Mouse (Mus musculus): ENCODE results near the gene Slc18b1. TPM values are rescaled to one million over a fixed set of nuclear protein-coding genes. Genes with fewer than 3 reads are reported as not detected.
A peak's percentile ranks its signal among the peaks of the same experiment; 100 is the strongest.

Slc18b1 gene
- polyA plus RNA-seq, 1 experiment from 2014 or later: 1.5 TPM

GRCm38 (mm10) chr10:23802911-23803310 is 6.1 kb downstream of the Slc18b1 start:
- Histone ChIP-seq H3K9me3 (ENCODE audit: low read length) (no peaks in the 10 kb centered on the region), H3K9ac (replicated peaks) (no peak overlapping the region), H3K4me1 (ENCODE audit: insufficient read depth) (0 out of 2 replicates have a peak, but pooled peaks cover 2% of the 10 kb centered on the region), H3K4me2 (ENCODE audit: low read depth, low read length) (no peak overlapping the region), H3K27me3 (ENCODE audit: insufficient read depth, low read length) (no peaks in the 10 kb centered on the region), H3K27ac (ENCODE audit: low read depth) (no peak overlapping the region), H3K36me3 (replicated peaks; ENCODE audit: insufficient read depth, low read length) (0 out of 2 replicates have a peak, but pooled peaks cover 2% of the 10 kb centered on the region), H3K4me3 (ENCODE audit: low read depth, low read length) (no peak overlapping the region)
- 32% methylated on average over 3 of the region's 3 CpGs for WGBS (ENCODE audit: insufficient replicate concordance)
- TF ChIP-seq CTCF (IDR thresholded peaks at IDR 0.05; ENCODE audit: low read depth) (no peak), EP300 (IDR thresholded peaks at IDR 0.05; ENCODE audit: low read depth) (no peak)
- ATAC-seq (no peak), DNase-seq (no peak)

GRCm38 (mm10) chr10:23804665-23805064 is 7.9 kb downstream of the Slc18b1 start:
- no peaks in the 10 kb centered on the region for H3K27me3 ChIP-seq (ENCODE audit: insufficient read depth, low read length)
- H3K4me2 ChIP-seq (ENCODE audit: low read depth, low read length): no peak overlapping the region
- H3K9ac ChIP-seq (replicated peaks): no peak overlapping the region
- ATAC-seq: no peak
- 0 out of 2 replicates have a peak, but pooled peaks cover 2% of the 10 kb centered on the region for H3K36me3 ChIP-seq (replicated peaks; ENCODE audit: insufficient read depth, low read length)
- no peak for TF ChIP-seq EP300 (IDR thresholded peaks at IDR 0.05; ENCODE audit: low read depth)
- TF ChIP-seq CTCF (IDR thresholded peaks at IDR 0.05; ENCODE audit: low read depth): no peak
- no peak overlapping the region for H3K27ac ChIP-seq (ENCODE audit: low read depth)
- H3K4me1 ChIP-seq (ENCODE audit: insufficient read depth): 0 out of 2 replicates have a peak, but pooled peaks cover 2% of the 10 kb centered on the region
- WGBS (ENCODE audit: insufficient replicate concordance): 85% methylated on average over 3 of the region's 3 CpGs
- H3K9me3 ChIP-seq (ENCODE audit: low read length): no peaks in the 10 kb centered on the region
- DNase-seq: no peak
- no peak overlapping the region for H3K4me3 ChIP-seq (ENCODE audit: low read depth, low read length)

GRCm38 (mm10) chr10:23806201-23806600 is 9.4 kb downstream of the Slc18b1 start:
- WGBS (ENCODE audit: insufficient replicate concordance): 65% methylated on average over 4 of the region's 4 CpGs
- H3K9me3 ChIP-seq (ENCODE audit: low read length): no peaks in the 10 kb centered on the region
- H3K4me2 ChIP-seq (ENCODE audit: low read depth, low read length): no peak overlapping the region
- no peak overlapping the region for H3K4me3 ChIP-seq (ENCODE audit: low read depth, low read length)
- TF ChIP-seq CTCF (IDR thresholded peaks at IDR 0.05; ENCODE audit: low read depth) (no peak), EP300 (IDR thresholded peaks at IDR 0.05; ENCODE audit: low read depth) (no peak)
- no peak for DNase-seq
- H3K9ac ChIP-seq (replicated peaks): no peak overlapping the region
- H3K4me1 ChIP-seq (ENCODE audit: insufficient read depth): no peaks in the 10 kb centered on the region
- no peaks in the 10 kb centered on the region for H3K27me3 ChIP-seq (ENCODE audit: insufficient read depth, low read length)
- 0 out of 2 replicates have a peak, but pooled peaks cover 2% of the 10 kb centered on the region for H3K36me3 ChIP-seq (replicated peaks; ENCODE audit: insufficient read depth, low read length)
- ATAC-seq: no peak
- no peak overlapping the region for H3K27ac ChIP-seq (ENCODE audit: low read depth)

GRCm38 (mm10) chr10:23811635-23812437 is 15.1 kb downstream of the Slc18b1 start:
- no peaks in the 10 kb centered on the region for H3K27me3 ChIP-seq (ENCODE audit: insufficient read depth, low read length)
- H3K9ac ChIP-seq (replicated peaks): no peak overlapping the region
- TF ChIP-seq CTCF (IDR thresholded peaks at IDR 0.05; ENCODE audit: low read depth) (peak; percentile 84), EP300 (IDR thresholded peaks at IDR 0.05; ENCODE audit: low read depth) (no peak)
- peak; percentile 78 for DNase-seq
- H3K4me2 ChIP-seq (ENCODE audit: low read depth, low read length): no peak overlapping the region
- H3K4me3 ChIP-seq (ENCODE audit: low read depth, low read length): no peak overlapping the region
- H3K9me3 ChIP-seq (ENCODE audit: low read length): no peaks in the 10 kb centered on the region
- H3K27ac ChIP-seq (ENCODE audit: low read depth): peak overlapping the region; percentile 72
- ATAC-seq: peak; percentile 92
- no peaks in the 10 kb centered on the region for H3K36me3 ChIP-seq (replicated peaks; ENCODE audit: insufficient read depth, low read length)
- H3K4me1 ChIP-seq (ENCODE audit: insufficient read depth): no peaks in the 10 kb centered on the region
- WGBS (ENCODE audit: insufficient replicate concordance): 44% methylated on average over 8 of the region's 12 CpGs

- ATAC-seq: no peak
These were observed 15.6 kb downstream of the Slc18b1 start for GRCm38 (mm10) chr10:23812438-23812759.

GRCm38 (mm10) chr10:23812852-23813766 is 16.3 kb downstream of the Slc18b1 start:
- 65% methylated on average over 11 of the region's 11 CpGs for WGBS (ENCODE audit: insufficient replicate concordance)
- H3K9me3 ChIP-seq (ENCODE audit: low read length): no peaks in the 10 kb centered on the region
- H3K4me2 ChIP-seq (ENCODE audit: low read depth, low read length): no peak overlapping the region
- H3K27me3 ChIP-seq (ENCODE audit: insufficient read depth, low read length): no peaks in the 10 kb centered on the region
- no peak for TF ChIP-seq EP300 (IDR thresholded peaks at IDR 0.05; ENCODE audit: low read depth)
- TF ChIP-seq CTCF (IDR thresholded peaks at IDR 0.05; ENCODE audit: low read depth): no peak
- H3K36me3 ChIP-seq (replicated peaks; ENCODE audit: insufficient read depth, low read length): no peaks in the 10 kb centered on the region
- DNase-seq: no peak
- no peak overlapping the region for H3K27ac ChIP-seq (ENCODE audit: low read depth)
- no peak for ATAC-seq
- no peak overlapping the region for H3K4me3 ChIP-seq (ENCODE audit: low read depth, low read length)
- no peaks in the 10 kb centered on the region for H3K4me1 ChIP-seq (ENCODE audit: insufficient read depth)
- H3K9ac ChIP-seq (replicated peaks): no peak overlapping the region

More at GRCm38 (mm10) chr10:23812438-23812759, 15.6 kb downstream of the Slc18b1 start:
- no peak overlapping the region for H3K27ac ChIP-seq (ENCODE audit: low read depth)
- H3K4me2 ChIP-seq (ENCODE audit: low read depth, low read length): no peak overlapping the region
- no peak overlapping the region for H3K9ac ChIP-seq (replicated peaks)
- no peaks in the 10 kb centered on the region for H3K9me3 ChIP-seq (ENCODE audit: low read length)
- H3K27me3 ChIP-seq (ENCODE audit: insufficient read depth, low read length): no peaks in the 10 kb centered on the region
- TF ChIP-seq EP300 (IDR thresholded peaks at IDR 0.05; ENCODE audit: low read depth) (no peak), CTCF (IDR thresholded peaks at IDR 0.05; ENCODE audit: low read depth) (no peak)
- no peaks in the 10 kb centered on the region for H3K4me1 ChIP-seq (ENCODE audit: insufficient read depth)
- DNase-seq: no peak
- H3K36me3 ChIP-seq (replicated peaks; ENCODE audit: insufficient read depth, low read length): no peaks in the 10 kb centered on the region
- no peak overlapping the region for H3K4me3 ChIP-seq (ENCODE audit: low read depth, low read length)

Data from liver, postnatal 0 days (tissue).